Mouse (Mus musculus) mouse trophoblast stem cell (cell line): ENCODE data around the gene Dynlt1b.
"Not testable (repeated sequence)": the region's sequence is repeated elsewhere in the genome, so short reads cannot be mapped to it uniquely, and the experiment has no call there.

Experiments
- in situ Hi-C, 2 experiments: fragments of 300-500 bp; cut with MseI, MboI; formaldehyde crosslinking; loops; 2 replicates in 1 of 2; 3 replicates in 1 of 2; pipeline ENCODE4 v1.15.1; 2025

Dynlt1b gene

DNA sequence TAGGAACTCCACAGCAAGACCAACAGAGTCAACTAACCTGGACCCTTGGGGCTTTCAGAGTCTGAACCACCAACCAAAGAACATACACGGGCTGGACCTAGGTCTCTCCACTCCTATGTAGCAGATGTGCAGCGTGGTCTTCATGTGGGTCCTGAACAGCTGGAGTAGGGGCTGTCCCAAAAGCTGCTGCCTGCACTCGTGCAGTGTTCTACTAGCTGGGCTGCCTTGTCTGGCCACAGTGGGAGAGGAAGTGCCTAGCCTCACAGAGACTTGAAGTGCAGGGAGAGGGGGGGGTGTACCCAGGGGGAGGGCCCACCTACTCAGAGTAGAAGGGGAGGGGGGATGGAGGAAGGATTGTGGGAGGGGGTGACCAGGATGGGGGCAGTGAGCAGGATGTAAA lies 7.1 kb upstream of the Dynlt1b start:
- in situ Hi-C loops: not testable (repeated sequence)

DNA sequence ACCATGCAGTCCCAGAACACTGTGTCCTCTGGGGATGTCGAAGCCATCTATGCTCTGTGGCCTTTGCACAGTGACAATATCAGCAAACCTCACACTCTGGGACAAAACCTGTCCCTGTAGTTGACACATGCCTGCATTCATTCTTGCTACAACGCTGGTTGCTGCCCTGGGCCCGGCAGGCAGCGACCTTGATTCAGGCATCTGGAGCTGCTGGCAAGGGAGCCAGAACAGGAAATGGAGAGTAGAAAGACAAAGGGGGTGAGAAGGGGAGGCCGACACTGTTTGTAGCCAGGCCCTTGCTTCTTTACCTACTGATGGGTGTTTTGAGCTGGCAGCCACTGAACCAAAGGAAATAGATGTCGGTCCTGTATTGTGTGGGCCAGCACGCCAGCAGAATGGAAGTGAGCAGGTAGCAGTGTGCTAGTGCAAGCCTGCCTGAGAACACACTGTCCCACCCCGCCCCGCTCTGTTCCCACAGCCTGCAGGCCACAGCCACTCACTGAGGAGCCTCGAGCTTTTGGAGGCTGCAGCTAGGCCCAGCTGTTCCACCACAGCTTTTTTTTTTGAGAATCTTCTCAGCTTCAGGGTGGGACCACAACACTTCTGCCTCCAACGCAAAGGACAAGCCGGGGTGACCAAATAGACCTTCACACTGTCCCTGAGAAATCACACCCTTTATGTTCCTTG lies 5.5 kb upstream of the Dynlt1b start:
- in situ Hi-C loops: not testable (repeated sequence)

DNA sequence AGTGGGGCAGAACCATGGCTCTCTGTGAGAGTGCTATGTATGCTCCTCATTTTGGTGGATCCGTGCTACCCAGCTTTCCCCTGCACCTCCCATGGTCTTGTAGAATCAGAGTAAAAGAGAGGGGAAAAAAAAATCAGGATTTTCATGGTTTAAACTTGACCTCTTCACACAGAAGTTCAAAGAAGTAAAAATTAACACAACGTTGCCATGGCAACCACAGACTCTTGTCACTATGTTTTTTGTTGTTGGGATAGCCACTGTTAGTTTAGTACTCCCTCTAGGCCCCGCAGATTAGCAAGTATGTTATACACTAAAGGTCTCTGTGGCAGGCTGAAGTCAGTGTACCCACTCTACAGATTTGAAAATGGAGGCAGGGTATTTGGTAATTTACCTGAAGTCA lies 4.6 kb upstream of the Dynlt1b start:
- in situ Hi-C loops: not testable (repeated sequence)

DNA sequence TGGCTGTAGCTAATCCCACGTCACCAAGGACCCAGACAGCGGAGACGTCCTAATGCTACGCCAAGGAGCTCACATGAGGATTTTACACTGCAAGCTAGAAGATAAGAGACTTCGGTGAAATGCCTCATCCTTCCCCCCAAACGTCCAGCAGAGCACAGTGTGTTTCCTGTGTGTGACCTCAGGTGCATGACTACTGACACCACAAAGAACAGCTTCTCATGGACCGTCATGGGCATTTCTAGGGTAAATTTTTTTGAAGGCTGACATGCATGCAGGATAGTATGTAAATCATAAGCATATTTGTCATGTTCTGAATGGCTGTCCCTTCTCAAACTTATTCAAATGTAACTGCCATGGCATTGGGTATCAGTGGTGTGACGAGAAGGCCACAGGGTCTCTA lies 3.0 kb upstream of the Dynlt1b start:
- in situ Hi-C loops: not testable (repeated sequence)

DNA sequence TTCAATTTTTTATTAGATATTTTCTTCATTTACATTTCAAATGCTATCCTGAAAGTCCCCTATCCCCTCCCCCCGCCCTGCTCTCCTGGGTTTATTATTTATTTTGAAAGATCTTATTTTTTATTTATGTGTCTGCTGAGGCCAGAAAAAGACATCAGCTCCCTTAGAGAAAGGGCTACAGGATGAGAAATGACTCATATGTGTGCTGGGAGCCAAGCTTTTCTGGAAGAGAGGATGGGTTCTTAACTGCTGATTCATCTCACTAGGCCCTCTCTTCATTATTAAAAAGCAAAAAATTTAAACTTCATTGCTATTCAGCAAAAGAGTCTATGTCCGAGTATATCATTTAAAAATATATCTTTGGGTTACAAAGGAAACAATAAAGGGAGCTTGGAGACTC lies 986 bp upstream of the Dynlt1b start:
- in situ Hi-C loops: not testable (repeated sequence)

DNA sequence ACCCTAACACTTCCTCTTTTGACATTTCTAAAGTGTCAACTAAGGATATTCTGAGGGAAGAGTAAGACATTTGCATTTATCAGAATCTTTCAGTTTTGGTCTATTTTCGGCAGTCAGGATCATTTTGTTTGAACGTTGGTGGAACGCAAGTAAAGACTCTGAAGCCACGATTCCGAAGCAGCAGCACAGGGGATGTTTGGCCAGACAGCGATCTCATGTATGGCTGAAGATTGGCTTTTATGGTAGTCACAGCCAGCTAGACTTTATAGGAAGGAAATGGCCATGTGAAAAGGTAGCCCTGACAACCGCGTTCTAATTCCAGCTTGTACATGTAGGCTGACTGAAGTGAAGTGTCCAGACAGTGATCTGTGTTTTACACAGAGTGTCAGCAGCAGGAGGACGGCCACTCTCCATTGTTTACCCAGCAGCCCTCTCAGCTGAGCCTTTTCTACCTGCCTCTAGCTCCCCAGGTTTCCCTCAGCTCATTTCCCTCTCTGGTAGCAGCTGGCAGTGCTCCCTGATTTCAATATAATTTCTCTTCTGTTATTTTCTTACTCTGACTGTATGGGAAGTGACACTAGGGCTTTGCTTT lies 594 bp downstream of the Dynlt1b start:
- in situ Hi-C loops: not testable (repeated sequence)

DNA sequence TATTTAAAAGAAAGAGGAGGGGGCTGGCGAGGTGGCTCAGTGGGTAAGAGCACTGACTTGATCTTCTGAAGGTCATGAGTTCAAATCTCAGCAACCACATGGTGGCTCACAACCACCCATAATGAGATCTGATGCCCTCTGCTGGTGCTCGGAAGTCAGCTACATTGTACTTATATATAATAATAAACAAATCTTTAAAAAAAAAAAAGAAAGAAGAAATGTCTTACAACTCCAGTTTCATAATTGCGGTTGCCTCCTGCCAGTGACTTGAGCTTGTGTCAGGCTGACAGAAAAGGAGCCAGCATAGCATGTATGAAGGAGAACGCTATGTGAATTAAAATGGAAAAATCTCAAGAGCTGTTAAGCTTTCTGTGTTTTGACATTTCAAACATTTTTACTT lies 2.5 kb downstream of the Dynlt1b start:
- in situ Hi-C loops: not testable (repeated sequence)

DNA sequence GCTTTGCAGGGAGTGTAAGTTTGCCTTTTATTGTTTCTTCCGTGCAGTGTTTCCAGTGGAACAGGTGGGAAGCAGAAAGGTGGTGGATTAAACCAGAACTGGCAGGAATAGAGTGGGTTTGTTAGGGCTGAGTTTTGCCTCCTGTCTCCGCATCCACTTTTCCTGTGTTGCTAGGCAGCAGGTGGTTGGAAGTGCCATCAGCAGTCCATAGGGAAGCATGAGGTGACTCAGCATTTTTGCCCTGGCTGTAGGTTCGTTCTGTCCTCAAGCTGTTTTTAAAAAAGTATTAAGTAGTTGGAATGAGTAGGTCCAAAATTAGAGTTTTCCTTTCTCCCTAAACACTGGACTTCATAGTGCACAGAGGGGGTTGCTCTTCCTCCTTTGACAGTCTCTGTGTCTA lies 3.8 kb downstream of the Dynlt1b start:
- in situ Hi-C loops: not testable (repeated sequence)

DNA sequence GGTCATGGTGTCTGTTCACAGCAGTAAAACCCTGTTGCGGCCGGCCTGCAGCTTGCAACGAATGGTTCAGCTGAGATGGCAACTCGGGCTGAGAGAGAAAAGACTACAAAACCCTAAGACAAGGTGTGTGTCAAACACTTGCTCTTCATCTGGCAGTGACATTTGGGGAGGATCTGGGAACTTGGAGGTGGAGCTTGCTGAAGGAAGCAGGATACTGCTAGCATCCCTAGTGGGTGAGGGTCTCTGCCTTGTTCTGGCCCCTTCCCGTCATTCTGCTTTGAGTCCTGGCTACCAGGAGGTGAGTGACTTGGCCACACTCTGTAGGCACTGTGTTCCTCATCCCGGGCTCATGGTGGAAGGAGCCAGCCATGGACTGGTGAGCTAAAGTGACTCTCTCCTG lies 8.2 kb downstream of the Dynlt1b start:
- in situ Hi-C loops: not testable (repeated sequence)

DNA sequence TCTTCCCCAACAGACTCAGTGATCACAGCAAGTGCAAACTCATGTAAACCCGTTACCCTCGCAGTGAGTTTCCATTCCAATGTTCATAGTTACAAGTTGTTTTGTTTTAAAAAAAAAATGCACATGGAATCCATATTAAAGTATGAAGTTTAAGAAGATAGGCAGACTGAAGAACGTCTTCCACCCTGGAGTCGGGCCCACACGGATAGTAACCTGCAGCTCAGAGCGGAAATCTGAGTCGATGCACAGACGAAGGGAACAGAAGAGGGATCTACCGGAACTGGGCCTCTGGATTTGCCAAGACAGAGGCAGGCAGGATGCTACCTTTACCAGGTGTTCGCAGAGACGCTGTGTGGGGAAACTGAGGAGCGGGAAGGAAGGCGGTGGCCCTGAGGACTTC lies 10.0 kb downstream of the Dynlt1b start:
- in situ Hi-C loops: not testable (repeated sequence)

DNA sequence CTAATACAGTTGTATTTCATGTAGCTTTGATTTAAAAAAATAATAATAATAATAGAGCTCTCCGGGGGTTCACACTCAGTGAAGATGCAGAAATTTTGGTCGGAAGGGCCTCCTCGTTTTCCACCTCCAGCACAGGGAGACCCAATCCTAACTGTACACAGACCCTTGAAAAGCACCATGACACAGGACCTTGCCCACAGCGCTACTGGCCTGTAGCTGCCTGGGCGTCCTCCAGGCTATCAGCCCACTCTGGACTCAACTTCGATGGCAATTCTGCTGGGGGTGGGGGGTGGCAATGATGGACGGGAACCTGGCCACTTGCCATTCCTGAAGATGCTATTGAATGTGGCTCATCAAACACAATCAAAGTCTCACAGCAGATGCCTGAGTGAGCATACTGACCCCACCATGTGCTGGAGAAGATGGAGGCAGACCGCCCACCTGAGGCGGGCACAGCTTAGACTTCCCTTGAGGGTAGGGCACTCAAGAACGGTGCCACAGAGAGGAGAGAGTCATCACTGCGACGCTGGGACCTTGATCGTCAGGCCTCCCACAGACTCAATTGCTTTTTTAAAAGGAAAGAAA lies 10.7 kb downstream of the Dynlt1b start:
- in situ Hi-C loops: not testable (repeated sequence)

DNA sequence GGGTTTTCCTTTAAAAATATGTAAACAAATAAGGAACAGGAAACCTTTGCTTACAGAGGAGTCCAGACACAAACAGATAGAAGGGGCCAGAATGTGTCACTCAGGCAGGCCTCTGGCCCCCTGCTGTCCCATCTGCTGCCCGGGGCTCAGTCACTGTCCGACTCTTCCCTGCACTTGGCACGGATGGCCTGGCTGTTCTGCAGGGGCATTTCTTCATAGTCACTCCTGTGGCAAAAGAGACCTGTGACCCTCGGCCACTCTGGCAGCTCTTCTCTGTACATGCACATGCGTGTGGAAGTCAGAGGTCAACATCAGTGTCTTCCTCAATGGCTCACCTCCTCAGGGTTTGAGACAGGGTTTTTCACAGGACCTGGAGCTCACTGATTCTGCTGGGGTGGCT lies 11.3 kb downstream of the Dynlt1b start:
- in situ Hi-C loops: not testable (repeated sequence)

DNA sequence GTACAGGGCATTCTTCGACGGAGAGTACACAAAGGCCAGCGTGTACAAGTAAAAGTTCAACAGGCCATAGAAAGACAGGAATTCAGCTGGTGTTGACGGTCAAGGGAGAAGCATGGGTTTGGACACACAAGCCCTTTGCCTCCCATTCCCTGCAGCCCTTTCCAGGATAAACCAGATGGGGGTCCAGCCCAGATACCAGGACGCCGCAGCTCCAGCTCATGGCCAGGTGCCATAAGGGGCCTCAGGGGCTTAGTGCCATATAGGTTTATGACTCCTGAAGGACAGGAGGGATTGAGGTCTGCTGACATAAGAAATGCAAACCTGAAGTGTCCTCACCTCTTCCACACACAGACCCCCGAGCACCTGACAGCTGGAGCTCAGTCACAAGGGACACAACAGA lies 12.6 kb downstream of the Dynlt1b start:
- in situ Hi-C loops: not testable (repeated sequence)

DNA sequence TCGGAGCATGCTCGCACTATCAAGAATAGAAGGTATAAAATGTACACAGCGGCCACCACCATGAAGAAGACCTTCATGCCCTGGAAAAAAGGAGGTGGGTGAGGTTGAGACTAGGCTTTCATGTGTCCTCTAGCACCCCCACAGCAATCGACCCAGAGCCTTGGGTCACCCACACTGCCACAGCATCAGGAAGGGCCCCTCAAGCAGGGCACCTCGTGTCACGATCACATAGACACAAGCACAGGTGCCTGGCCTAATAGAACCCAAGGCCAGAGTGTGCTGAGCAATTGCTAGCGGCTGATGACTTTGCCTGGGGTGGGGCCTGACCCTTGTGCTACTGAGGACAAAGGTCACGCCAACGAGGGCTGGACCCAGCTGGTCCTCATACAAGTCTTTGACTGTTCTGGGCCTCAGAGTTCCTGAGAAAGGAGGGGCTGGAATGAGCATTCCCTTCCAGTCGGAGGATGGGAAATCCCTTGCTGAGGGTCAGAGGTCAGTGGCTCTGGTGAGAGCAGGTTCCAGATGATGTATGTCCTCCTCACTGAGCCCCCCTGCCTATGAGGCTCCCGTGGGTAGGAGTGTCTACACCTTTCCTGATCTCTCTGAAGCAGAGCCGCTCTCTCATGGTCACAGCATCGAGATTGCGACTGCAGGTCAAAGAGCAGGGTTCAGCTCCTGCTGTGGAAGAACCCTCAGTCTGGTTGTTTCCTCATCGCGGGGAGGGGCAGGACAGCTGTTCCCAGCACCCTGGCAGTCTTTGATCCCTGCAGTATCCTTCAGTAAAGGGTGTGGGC lies 16.1 kb downstream of the Dynlt1b start:
- in situ Hi-C loops: not testable (repeated sequence)

DNA sequence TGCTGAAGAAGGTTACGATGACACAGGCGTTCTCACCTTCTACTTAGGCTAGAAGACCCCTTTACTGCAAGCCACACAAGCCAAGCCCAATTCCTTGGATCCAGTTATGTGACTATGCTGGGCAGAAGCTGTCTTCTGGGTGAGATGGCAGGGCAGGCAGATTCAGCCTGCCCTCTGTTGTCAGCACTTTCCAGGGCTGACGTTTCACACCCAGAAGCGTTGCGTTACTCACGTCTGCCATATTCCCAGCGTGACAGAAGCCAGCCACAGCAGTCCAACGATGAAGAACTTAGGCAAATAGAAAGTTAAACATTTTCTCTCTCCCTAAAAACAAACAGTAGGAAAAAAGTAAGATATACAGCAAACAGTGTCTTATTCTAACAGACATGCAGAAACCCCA lies 18.4 kb downstream of the Dynlt1b start:
- in situ Hi-C loops: not testable (repeated sequence)

DNA sequence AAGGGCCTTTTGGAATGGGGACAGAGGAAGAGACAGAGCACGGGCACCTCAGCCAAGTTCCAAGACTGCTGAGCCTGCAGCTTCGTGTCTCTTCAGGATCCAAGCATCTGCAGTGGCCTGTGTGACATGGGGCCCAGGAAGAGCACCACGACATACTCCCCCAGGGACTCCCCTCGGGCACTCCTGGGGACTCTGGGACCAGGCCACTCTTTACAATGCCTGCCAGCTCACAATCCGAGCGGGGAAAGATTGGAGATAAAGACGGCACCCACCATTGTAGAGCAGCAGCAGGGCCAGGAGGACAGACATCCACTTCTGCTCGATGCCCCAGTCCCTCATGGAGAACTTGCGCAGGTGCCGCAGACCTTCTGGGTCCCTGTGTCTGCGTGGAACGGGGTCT lies 19.3 kb downstream of the Dynlt1b start:
- in situ Hi-C loops: not testable (repeated sequence)

DNA sequence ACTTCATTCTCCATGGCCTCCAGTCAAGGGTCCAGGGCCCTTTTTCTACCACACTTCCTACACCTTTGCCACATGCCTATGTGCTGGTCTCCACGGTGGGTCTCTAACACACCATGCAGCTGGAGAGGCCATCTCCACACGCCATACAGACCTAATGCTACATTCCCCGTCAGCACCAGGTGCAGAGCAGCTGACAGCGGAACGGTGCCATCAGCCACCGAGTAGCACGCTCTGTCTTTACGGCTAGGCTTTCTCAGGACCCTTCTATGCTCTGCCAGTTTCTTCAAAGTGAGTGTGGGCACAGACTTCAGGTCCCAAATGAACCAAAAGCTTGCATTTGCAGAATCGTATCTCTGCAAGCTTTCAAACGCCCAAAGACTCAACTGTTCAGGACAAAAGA lies 21.3 kb downstream of the Dynlt1b start:
- in situ Hi-C loops: not testable (repeated sequence)

DNA sequence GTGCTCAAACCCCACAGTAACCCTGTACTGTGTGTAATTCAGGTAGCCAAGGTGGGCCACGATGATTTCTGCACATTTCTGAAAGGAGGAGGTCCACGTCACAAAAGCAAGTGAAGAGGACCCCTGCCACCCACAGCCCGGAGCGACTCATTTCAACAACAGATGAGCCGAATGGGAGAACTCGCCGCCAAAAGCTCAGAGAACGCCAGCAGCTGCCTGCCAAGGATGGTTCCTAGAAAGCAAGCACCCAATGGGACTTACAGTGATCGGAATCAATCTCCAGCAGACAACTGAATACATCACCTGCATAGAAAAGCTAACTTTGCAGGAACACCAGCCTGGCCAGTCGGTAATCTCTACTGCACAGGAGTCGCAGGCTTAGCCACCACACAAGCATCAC lies 22.8 kb downstream of the Dynlt1b start:
- in situ Hi-C loops: not testable (repeated sequence)

DNA sequence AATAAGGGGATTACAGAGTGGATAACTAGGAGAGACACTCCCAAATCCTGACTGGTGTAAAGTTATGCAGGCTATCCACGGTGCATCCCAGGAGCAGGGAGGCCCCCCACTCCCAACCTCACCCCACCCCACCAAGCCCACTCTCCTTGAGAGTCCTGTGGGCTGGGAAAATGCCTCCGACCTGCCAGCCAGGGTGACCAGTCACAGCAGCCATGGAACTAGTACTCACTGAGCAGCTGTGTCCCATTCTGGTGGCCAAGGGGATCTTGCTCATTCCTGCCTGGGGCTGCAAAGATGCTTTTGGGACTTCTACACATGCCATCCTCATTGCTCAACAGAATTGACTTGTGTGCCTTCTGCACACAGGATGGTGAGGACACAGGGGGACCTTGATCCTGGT lies 24.8 kb downstream of the Dynlt1b start:
- in situ Hi-C loops: not testable (repeated sequence)

DNA sequence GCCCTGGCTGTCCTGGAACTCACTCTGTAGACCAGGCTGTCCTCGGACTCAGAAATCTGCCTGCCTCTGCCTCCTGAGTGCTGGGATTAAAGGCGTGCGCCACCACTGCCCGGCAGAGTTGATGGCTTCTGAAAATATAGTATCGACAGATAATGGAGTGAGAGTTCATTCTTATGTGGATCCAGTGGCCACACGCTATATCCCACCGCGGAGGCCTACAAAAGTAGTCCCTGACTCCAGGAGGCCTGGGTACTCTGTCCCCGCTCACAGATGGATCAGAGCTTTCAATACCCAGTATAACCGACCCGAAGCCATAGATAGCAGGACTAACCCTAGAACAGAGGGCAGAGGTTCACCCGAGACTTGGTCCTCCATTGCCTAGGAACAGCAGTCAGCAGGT lies 26.0 kb downstream of the Dynlt1b start:
- in situ Hi-C loops: not testable (repeated sequence)

DNA sequence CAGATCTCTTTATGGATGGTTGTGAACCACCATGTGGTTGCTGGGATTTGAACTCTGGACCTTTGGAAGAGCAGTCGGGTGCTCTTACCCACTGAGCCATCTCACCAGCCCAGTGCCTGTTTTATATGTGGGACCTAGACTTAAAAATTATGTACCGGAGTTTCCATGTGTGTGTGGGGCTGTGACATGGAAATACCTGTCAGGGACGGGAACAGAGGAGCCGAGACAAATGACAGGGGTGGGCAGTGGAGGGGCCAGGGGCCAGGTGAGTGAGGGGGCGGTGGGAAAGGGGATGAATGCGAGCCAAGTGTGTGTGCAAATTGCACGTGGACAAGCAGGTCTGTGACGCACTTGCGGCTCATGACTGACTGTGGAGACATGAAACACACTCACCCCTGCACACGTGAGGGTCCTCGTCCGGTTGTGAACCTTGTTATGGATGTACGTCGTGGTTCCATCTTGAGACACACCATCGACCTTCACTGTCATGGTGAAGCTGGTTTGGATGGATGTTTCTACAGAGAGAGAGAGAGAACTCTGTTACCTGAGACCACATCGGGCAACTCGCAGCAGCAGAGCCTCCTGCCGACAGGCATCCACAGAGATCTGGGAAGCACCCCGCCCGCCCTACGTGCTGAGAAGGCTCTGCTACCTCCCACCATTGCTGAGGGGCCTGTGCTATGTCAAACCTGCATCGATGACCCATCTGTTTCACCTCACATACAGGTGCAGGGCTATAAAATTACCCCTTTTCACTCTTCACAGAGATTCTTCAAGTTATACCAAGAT lies 26.9 kb downstream of the Dynlt1b start:
- in situ Hi-C loops: not testable (repeated sequence)
